Mouse (Mus musculus) liver, adult 2 months (tissue): ENCODE measurements around the gene Elavl4. TPM values are rescaled to one million over a fixed set of nuclear protein-coding genes. Genes with fewer than 3 reads are reported as not detected.

Experiments
- DNase-seq: peaks from one replicate; pipeline ENCODE4 v3.0.0-alpha.2; 2011; ENCODE audit warnings: low read depth, low spot score; ENCODE audit errors: extremely low read depth
- H3K27ac ChIP-seq: fragments of 200-500 bp; replicated peaks from 2 replicates; pipeline ENCODE4 v1.5.1; 2012; ENCODE audit warnings: low read depth, mild to moderate bottlenecking, control low read depth, inconsistent platforms, low read length; ENCODE audit not compliant: insufficient read depth
- H3K27me3 ChIP-seq: fragments of 200-500 bp; 2 replicates; pipeline ENCODE4 v1.6.1; 2012; ENCODE audit warnings: mild to moderate bottlenecking, moderate library complexity, low read length, inconsistent platforms; ENCODE audit not compliant: control insufficient read depth, insufficient read depth
- H3K36me3 ChIP-seq: fragments of 200-500 bp; 2 replicates; pipeline ENCODE4 v1.6.1; 2012; ENCODE audit warnings: low read length, inconsistent platforms; ENCODE audit not compliant: control insufficient read depth, insufficient read depth
- H3K4me1 ChIP-seq: fragments of 200-500 bp; 2 replicates; pipeline ENCODE4 v1.6.1; 2011; ENCODE audit warnings: low read length; ENCODE audit not compliant: control insufficient read depth, insufficient read depth
- H3K4me3 ChIP-seq: fragments of 200-500 bp; 2 replicates; pipeline ENCODE4 v1.5.1; 2011; ENCODE audit warnings: low read depth, mild to moderate bottlenecking, control low read depth, low read length, moderate library complexity; ENCODE audit not compliant: insufficient read depth
- H3K79me2 ChIP-seq: fragments of 200-500 bp; 2 replicates; pipeline ENCODE4 v1.6.1; 2012; ENCODE audit warnings: inconsistent platforms, mild to moderate bottlenecking, low read length, moderate library complexity; ENCODE audit not compliant: control insufficient read depth, insufficient read depth
- H3K9ac ChIP-seq: fragments of 200-500 bp; 2 replicates; pipeline ENCODE4 v1.6.1; 2012; ENCODE audit warnings: low read depth, mild to moderate bottlenecking, control low read depth, inconsistent platforms, low read length
- CTCF ChIP-seq: fragments of 200-500 bp; IDR thresholded peaks from 2 replicates; pipeline ENCODE4 v1.5.1; 2011; ENCODE audit warnings: low read depth, low read length, control low read depth
- POLR2A ChIP-seq: fragments of 200-500 bp; IDR thresholded peaks from 2 replicates; pipeline ENCODE4 v1.6.1; 2011; ENCODE audit warnings: low read length, control low read depth; ENCODE audit not compliant: insufficient read depth; ENCODE audit errors: extremely low read depth
- WGBS: fragments of 180-500 bp; shearing (Covaris S2); methylation state at CpG from one replicate; pipeline ENCODE4 v1.1.7; 2018; 5-methylcytosine and 5-hydroxymethylcytosine counted together
- polyA plus RNA-seq: library from polyadenylated mRNA; depleted of rRNA; stranded (reverse); fragments of >200 nt; gene quantifications from 2 replicates; pipeline ENCODE4 v1.2.3, GENCODE M21; 2012
- total RNA-seq: library from RNA; depleted of rRNA; stranded (reverse); fragments of >200 nt; gene quantifications from 2 replicates; pipeline ENCODE4 v1.2.3, GENCODE M21; 2014

The Elavl4 gene
- total and polyA plus RNA-seq, 2 experiments, result not detected

GRCm38 (mm10) chr4:110231799-110232198, 119.9 kb downstream of the Elavl4 start:
- Histone ChIP-seq H3K27me3 (no peaks in the 10 kb centered on the region), H3K27ac (no peak overlapping the region), H3K36me3 (no peaks in the 10 kb centered on the region), H3K4me1 (no peaks in the 10 kb centered on the region), H3K4me3 (no peak overlapping the region), H3K79me2 (no peaks in the 10 kb centered on the region), H3K9ac (no peak overlapping the region)
- 85% methylated on average over 4 of the region's 4 CpGs for WGBS
- DNase-seq, result no peak
- TF ChIP-seq CTCF (no peak), POLR2A (no peak)

- Histone ChIP-seq H3K4me1 (no peaks in the 10 kb centered on the region), H3K36me3 (no peaks in the 10 kb centered on the region), H3K27ac (no peak overlapping the region), H3K79me2 (no peaks in the 10 kb centered on the region), H3K9ac (no peak overlapping the region), H3K27me3 (no peaks in the 10 kb centered on the region), H3K4me3 (no peak overlapping the region)
- WGBS, result 96% methylated on average over 1 of the region's 1 CpGs
- TF ChIP-seq POLR2A, result no peak
- TF ChIP-seq CTCF, result no peak
- DNase-seq, result no peak
Measured at GRCm38 (mm10) chr4:110229652-110230051, 122.1 kb downstream of the Elavl4 start.

DNA sequence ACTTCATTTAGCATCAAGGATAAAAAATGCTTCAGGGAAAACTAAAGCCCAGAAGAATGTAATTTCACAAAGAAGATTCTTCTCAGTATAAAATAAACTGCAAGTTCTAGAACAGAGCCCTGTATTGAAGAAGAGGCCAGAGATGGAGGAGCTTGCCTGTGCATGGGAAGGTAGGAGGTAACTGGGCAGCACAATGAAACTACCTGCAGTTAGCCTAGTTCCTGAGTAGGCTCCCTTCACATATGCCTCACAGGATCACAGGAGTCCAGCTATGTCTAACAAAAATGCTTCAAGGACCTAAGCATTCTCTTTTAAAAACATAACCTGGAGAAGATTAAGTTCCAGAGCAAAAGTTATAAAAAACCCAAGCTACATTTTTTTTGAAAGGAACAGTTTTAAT, 122.5 kb downstream of the Elavl4 start:
- Histone ChIP-seq H3K4me3 (no peak overlapping the region), H3K36me3 (no peaks in the 10 kb centered on the region), H3K4me1 (no peaks in the 10 kb centered on the region), H3K27me3 (no peaks in the 10 kb centered on the region), H3K9ac (no peak overlapping the region), H3K27ac (no peak overlapping the region), H3K79me2 (no peaks in the 10 kb centered on the region)
- TF ChIP-seq CTCF (no peak), POLR2A (no peak)
- DNase-seq, result no peak

GRCm38 (mm10) chr4:110227621-110228031, 124.1 kb downstream of the Elavl4 start:
- H3K4me3 ChIP-seq, result no peak overlapping the region
- H3K27ac ChIP-seq, result no peak overlapping the region
- no peaks in the 10 kb centered on the region for H3K4me1 ChIP-seq
- H3K9ac ChIP-seq, result no peak overlapping the region
- no peak for TF ChIP-seq POLR2A
- no peak for TF ChIP-seq CTCF
- no peaks in the 10 kb centered on the region for H3K27me3 ChIP-seq
- H3K36me3 ChIP-seq, result no peaks in the 10 kb centered on the region
- DNase-seq, result no peak
- 28% methylated on average over 8 of the region's 8 CpGs for WGBS
- no peaks in the 10 kb centered on the region for H3K79me2 ChIP-seq

- WGBS, result 82% methylated on average over 10 of the region's 10 CpGs
- Histone ChIP-seq H3K9ac (no peak overlapping the region), H3K4me3 (no peak overlapping the region), H3K36me3 (no peaks in the 10 kb centered on the region), H3K27me3 (no peaks in the 10 kb centered on the region), H3K4me1 (no peaks in the 10 kb centered on the region), H3K79me2 (no peaks in the 10 kb centered on the region), H3K27ac (no peak overlapping the region)
- TF ChIP-seq CTCF (no peak), POLR2A (no peak)
- DNase-seq, result no peak
Measured at GRCm38 (mm10) chr4:110225492-110225891, 126.2 kb downstream of the Elavl4 start.

- H3K4me3 ChIP-seq, result no peak overlapping the region
- no peak overlapping the region for H3K27ac ChIP-seq
- no peak overlapping the region for H3K9ac ChIP-seq
- WGBS, result 83% methylated on average over 5 of the region's 5 CpGs
- H3K79me2 ChIP-seq, result no peaks in the 10 kb centered on the region
- TF ChIP-seq POLR2A, result no peak
- TF ChIP-seq CTCF, result no peak
- no peak for DNase-seq
- no peaks in the 10 kb centered on the region for H3K27me3 ChIP-seq
- H3K36me3 ChIP-seq, result no peaks in the 10 kb centered on the region
- H3K4me1 ChIP-seq, result no peaks in the 10 kb centered on the region
Measured at GRCm38 (mm10) chr4:110218819-110219218, 132.9 kb downstream of the Elavl4 start.
